Mouse (Mus musculus): ENCODE results near the gene Dcps.

The Dcps gene

DNA sequence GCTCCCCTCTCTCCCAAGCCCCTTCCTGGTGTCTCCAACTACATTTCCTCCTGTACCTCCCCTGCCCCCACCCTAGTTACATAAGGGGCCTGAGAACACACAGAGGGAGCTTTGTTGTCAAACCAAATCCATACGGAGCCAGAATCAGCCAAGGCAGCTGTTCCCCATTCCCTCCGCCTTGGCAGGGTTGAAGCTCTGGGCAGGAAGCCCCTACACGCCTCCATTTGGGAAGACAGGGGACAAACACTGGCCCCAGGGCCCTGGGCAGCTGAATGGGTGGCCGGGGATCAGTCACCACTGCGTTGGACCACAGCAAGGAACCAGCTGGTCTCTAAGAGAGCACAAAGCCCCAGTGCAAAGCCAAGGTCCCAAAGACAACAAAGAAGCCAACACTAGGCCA, 66.9 kb downstream of the Dcps start:
- DNase-seq (ENCODE audit: low spot score): no peak

DNA sequence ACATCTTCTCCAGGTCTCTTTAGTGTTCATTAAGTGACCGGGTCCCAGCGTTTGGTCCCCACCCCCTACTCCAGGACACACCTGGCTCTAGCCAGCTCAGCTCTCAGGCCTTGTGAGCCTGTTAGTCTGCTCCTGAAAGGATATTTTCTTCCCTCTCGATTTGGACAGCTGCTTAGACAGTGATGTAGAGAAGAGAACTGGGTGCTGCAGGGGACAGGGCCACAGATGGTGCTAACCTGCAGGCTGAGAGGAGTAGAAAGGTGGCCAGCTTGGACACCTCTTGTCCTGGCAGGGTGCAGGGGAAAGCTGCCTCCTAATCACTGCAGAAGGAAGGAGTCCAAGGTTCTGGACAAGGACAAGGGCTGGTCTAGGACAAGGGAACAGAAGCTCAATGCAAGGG, 67.8 kb downstream of the Dcps start:
- DNase-seq (ENCODE audit: low spot score): no peak

- DNase-seq (ENCODE audit: low spot score): no peak
Observed at GRCm38 (mm10) chr9:35107396-35107795, 68.5 kb downstream of the Dcps start.

GRCm38 (mm10) chr9:35105884-35106880, 69.7 kb downstream of the Dcps start:
- no peak for DNase-seq (ENCODE audit: low spot score)

- no peak for DNase-seq (ENCODE audit: low spot score)
Observed at GRCm38 (mm10) chr9:35105438-35105837, 70.4 kb downstream of the Dcps start.

DNA sequence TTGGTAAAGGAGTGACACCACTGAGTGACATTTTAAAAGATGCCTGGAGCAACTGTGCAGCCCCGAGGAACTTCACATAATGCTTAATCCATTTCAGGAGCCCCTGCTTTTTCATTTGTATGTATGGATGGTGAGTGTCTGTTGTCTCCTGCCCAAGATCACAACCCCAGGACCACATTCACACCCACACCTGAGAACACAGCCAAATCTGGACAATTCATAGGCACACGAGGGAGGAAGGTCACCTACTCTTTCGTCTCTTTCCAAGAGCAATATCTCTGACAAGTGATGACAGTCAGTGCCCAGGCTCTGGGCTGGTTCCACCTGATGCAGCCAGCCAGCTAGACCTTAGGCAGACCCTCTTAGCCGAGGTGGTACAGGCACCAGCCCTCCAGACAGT, 71.2 kb downstream of the Dcps start:
- DNase-seq (ENCODE audit: low spot score): no peak

DNA sequence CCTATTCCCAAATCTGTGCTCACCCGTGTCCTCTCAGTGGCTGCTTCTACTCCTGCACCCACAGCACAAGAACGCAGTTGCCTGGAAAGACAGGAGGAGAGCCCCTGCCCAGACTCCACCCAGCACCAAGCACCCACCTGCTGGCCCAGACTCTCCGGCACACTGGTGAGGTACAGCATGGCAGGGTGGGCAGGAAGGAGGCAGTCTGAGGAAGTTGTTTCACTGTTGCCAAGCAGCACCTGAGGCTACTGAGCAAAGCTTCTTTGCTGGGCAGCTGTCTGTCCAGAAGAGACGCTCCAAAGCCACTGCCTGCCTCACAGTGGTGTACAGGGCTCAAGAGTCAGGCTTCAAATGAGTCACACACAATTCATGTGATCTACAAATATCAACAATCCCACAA, 77.1 kb downstream of the Dcps start:
- DNase-seq (ENCODE audit: low spot score): no peak

GRCm38 (mm10) chr9:35097901-35098300, 78.0 kb downstream of the Dcps start:
- no peak for DNase-seq (ENCODE audit: low spot score)

DNA sequence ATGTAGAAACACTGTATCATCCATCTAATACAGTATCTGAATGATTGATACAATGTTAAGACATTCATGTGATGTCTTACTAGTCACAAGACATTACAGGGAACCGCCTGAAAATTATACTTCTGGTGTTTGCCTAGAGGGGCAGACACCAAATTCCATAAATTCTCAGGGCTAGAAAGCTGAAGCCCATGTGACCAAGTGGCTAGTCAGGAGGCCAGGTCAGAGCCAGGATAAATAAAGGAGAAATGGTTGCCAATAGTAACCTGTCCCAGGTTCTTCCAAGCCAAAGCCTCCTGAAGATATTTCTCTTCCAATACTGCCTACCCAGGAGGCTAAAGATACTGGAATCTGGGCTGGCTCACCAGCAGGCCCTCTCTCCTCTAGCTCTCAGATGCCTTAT, 80.1 kb downstream of the Dcps start:
- DNase-seq (ENCODE audit: low spot score): no peak

DNA sequence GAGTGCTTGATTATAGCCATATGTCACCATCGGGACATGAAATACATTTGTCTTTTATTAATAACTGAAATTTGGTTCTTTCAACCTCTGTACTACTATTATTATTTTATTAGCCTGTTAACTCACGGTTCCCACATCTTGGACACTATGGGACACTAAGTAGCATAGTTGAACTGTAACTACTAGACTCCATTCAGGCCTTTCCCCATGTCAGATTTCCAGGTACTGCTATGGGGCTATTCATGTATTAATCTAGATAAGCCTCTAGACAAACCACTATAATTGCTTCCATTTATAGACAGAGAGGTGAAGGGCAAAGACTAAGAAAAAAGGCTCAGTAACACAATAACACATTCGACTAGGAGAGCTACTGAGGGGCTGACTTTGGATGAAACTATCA, 82.5 kb downstream of the Dcps start:
- no peak for DNase-seq (ENCODE audit: low spot score)

DNA sequence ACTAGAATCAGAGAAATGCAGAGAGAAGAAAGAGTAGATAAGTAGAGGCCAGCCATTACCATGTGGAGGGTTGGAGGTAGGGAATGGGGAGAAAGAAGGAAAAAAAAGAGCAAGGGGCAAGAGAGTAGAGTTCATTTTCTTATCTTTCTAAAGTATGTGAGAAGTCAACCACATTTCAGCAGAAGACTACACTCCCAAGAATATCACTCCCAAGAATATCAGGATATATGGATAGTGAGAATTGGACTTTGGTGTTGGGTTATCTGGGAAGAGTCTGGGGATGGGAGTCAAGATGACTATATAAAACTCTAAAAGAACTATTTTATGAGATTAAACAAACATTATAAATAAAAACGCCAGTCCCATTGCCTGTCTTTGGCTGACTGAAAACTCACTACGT, 83.0 kb downstream of the Dcps start:
- no peak for DNase-seq (ENCODE audit: low spot score)

Measured in T-cell, adult 2 months (primary cell).